Mouse (Mus musculus): ENCODE results near the gene Tacc2. TPM values are rescaled to one million over a fixed set of nuclear protein-coding genes. Genes with fewer than 3 reads are reported as not detected.

The Tacc2 gene
- polyA plus RNA-seq, 1 experiment = 57.5 TPM

DNA sequence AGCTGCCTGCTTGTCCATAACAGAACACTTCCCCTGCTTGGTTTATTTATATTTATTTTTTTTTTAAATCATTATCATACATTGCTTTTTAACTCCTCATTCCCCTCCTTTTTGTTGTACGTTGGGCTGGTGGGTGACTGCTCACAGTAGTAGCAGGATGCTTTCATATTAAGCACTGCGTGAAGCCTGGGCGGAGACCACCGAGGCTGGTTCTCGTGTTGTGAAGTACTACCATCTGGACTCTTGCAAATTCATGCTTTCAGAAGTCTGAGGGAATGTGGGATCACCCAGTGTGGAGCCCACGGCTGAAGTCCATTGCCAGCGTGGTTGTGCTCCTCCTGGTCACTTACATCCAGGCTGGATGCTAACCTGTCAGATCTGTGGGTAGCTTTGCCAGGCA is 154.6 kb downstream of the Tacc2 start:
- no peak for TF ChIP-seq POLR2A (IDR thresholded peaks at IDR 0.05; ENCODE audit: low read depth, low read length)
- no peak for TF ChIP-seq CTCF (IDR thresholded peaks at IDR 0.05; ENCODE audit: extremely low read depth, insufficient read length, insufficient replicate concordance, low read depth, low read length)

DNA sequence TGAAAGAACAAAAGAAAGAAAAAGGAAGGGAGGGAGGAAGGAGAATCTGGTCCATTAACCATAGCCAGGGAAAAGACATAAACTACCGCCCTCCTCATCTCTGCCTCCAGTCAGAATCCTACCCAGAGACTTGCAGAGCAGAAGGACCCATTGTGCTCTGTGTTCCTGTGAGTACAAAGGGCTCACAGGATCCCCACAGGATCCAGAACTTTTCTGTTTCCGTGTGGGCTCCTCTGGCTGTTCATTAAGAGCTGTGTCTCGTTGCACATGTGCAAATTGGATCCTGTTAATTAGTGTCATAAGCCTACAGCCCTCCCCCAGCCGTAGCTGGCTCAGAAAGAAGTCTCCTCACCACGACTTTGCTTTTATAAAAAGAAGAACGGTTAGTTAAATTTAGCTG is 155.7 kb downstream of the Tacc2 start:
- H3K36me3 ChIP-seq (ENCODE audit: control insufficient read depth, insufficient read depth, low read length) = peaks cover 29% of the 10 kb centered on the region
- no peaks in the 10 kb centered on the region for H3K27me3 ChIP-seq (ENCODE audit: control insufficient read depth, insufficient read depth, low read length)
- no peak overlapping the region for H3K27ac ChIP-seq (ENCODE audit: insufficient read depth, low read depth, low read length)
- no peak overlapping the region for H3K4me3 ChIP-seq (ENCODE audit: low read depth, low read length)
- TF ChIP-seq POLR2A (IDR thresholded peaks at IDR 0.05; ENCODE audit: low read depth, low read length) (no peak), CTCF (IDR thresholded peaks at IDR 0.05; ENCODE audit: extremely low read depth, insufficient read length, insufficient replicate concordance, low read depth, low read length) (no peak)
- WGBS = 81% methylated on average over 6 of the region's 6 CpGs
- H3K4me1 ChIP-seq (ENCODE audit: control insufficient read depth, insufficient read depth, insufficient read length, low read length) = peaks cover 1% of the 10 kb centered on the region

More for the DNA sequence above, 154.6 kb downstream of the Tacc2 start:
- H3K4me1 ChIP-seq (ENCODE audit: control insufficient read depth, insufficient read depth, insufficient read length, low read length) = peaks cover 11% of the 10 kb centered on the region
- H3K27me3 ChIP-seq (ENCODE audit: control insufficient read depth, insufficient read depth, low read length) = no peaks in the 10 kb centered on the region
- no peak overlapping the region for H3K4me3 ChIP-seq (ENCODE audit: low read depth, low read length)
- no peak overlapping the region for H3K27ac ChIP-seq (ENCODE audit: insufficient read depth, low read depth, low read length)
- peaks cover 29% of the 10 kb centered on the region for H3K36me3 ChIP-seq (ENCODE audit: control insufficient read depth, insufficient read depth, low read length)
- 86% methylated on average over 7 of the region's 7 CpGs for WGBS

DNA sequence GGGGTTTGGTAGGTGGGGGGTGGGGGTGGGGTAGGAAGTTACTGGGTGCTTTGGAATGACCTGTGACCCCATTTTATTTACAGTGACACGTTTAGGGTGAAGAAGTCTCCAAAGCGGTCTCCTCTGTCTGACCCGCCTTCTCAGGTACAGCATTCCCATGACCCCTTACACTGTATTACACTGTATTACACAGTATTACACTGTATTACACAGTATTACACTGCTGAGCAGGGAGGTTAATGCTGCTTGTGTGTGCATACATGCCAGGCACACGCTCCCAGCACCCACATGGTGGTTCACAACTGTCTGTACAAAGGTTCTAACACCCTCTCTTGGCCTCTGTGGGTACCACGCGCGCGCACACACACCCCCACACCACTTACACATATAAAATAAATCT is 156.2 kb downstream of the Tacc2 start:
- peaks cover 29% of the 10 kb centered on the region for H3K36me3 ChIP-seq (ENCODE audit: control insufficient read depth, insufficient read depth, low read length)
- H3K4me1 ChIP-seq (ENCODE audit: control insufficient read depth, insufficient read depth, insufficient read length, low read length) = no peaks in the 10 kb centered on the region; the same call in 1 of the 2 replicates
- TF ChIP-seq CTCF (IDR thresholded peaks at IDR 0.05; ENCODE audit: extremely low read depth, insufficient read length, insufficient replicate concordance, low read depth, low read length) = no peak
- no peak for TF ChIP-seq POLR2A (IDR thresholded peaks at IDR 0.05; ENCODE audit: low read depth, low read length)
- no peak overlapping the region for H3K27ac ChIP-seq (ENCODE audit: insufficient read depth, low read depth, low read length)
- H3K4me3 ChIP-seq (ENCODE audit: low read depth, low read length) = no peak overlapping the region
- WGBS = 96% methylated on average over 8 of the region's 8 CpGs
- H3K27me3 ChIP-seq (ENCODE audit: control insufficient read depth, insufficient read depth, low read length) = no peaks in the 10 kb centered on the region

DNA sequence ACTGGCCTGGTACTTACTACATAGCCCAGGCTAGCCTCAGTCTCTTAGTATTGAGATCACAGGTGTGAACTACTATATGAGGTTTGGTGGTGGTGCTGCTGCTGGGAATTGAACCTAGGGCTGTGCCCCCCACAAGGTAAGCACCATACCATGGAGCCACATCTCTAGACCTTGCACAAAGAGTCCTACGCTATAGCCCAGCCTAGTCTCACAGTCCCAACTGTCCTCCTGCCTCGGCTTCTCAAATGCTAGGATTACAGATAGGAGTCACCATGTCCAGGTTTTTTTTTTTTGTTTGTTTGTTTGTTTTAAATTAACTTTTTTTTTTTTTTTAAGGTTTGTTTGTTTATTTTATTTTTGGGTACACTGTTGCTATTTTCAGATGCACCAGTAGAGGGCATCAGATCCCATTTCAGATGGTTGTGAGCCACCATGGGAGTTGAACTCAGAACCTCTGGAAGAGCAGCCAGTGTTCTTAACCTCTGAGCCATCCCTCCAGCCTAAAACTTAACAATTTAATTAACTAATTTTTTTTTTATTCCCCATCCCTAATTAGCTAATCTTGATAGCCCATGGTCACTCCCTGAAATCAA is 157.1 kb downstream of the Tacc2 start:
- Histone ChIP-seq H3K27me3 (ENCODE audit: control insufficient read depth, insufficient read depth, low read length) (no peaks in the 10 kb centered on the region), H3K4me1 (ENCODE audit: control insufficient read depth, insufficient read depth, insufficient read length, low read length) (no peaks in the 10 kb centered on the region; the same call in 1 of the 2 replicates), H3K27ac (ENCODE audit: insufficient read depth, low read depth, low read length) (no peak overlapping the region), H3K36me3 (ENCODE audit: control insufficient read depth, insufficient read depth, low read length) (peaks cover 35% of the 10 kb centered on the region), H3K4me3 (ENCODE audit: low read depth, low read length) (no peak overlapping the region)
- WGBS = 98% methylated on average over 2 of the region's 2 CpGs
- TF ChIP-seq POLR2A (IDR thresholded peaks at IDR 0.05; ENCODE audit: low read depth, low read length) = no peak
- peak; percentile 35; the same call in 1 of the 2 replicates for TF ChIP-seq CTCF (IDR thresholded peaks at IDR 0.05; ENCODE audit: extremely low read depth, insufficient read length, insufficient replicate concordance, low read depth, low read length)

DNA sequence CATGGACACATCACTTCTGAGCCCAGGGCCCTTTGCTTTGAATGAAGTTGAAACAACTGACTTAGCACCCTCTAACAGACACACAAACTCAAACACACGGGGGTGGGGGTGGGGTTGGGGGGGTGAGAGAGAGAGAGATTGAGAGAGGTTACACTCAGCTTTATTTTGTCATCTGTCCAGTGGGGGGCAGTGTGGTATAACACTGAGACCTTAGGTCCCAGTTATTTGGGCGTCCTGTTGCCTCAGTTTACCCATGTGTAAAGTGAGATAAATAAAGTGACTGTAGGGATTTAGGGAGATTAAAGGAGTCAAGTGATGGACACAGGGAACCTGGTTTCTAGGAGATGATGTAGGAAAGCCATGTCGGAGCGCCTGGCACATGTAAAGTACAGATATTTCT is 163.9 kb downstream of the Tacc2 start:
- 81% methylated on average over 4 of the region's 4 CpGs for WGBS
- no peaks in the 10 kb centered on the region for H3K4me1 ChIP-seq (ENCODE audit: control insufficient read depth, insufficient read depth, insufficient read length, low read length)
- no peaks in the 10 kb centered on the region for H3K27me3 ChIP-seq (ENCODE audit: control insufficient read depth, insufficient read depth, low read length)
- no peak overlapping the region for H3K27ac ChIP-seq (ENCODE audit: insufficient read depth, low read depth, low read length)
- no peak overlapping the region for H3K4me3 ChIP-seq (ENCODE audit: low read depth, low read length)
- peaks cover 68% of the 10 kb centered on the region for H3K36me3 ChIP-seq (ENCODE audit: control insufficient read depth, insufficient read depth, low read length)
- no peak for TF ChIP-seq CTCF (IDR thresholded peaks at IDR 0.05; ENCODE audit: extremely low read depth, insufficient read length, insufficient replicate concordance, low read depth, low read length)
- no peak for TF ChIP-seq POLR2A (IDR thresholded peaks at IDR 0.05; ENCODE audit: low read depth, low read length)

DNA sequence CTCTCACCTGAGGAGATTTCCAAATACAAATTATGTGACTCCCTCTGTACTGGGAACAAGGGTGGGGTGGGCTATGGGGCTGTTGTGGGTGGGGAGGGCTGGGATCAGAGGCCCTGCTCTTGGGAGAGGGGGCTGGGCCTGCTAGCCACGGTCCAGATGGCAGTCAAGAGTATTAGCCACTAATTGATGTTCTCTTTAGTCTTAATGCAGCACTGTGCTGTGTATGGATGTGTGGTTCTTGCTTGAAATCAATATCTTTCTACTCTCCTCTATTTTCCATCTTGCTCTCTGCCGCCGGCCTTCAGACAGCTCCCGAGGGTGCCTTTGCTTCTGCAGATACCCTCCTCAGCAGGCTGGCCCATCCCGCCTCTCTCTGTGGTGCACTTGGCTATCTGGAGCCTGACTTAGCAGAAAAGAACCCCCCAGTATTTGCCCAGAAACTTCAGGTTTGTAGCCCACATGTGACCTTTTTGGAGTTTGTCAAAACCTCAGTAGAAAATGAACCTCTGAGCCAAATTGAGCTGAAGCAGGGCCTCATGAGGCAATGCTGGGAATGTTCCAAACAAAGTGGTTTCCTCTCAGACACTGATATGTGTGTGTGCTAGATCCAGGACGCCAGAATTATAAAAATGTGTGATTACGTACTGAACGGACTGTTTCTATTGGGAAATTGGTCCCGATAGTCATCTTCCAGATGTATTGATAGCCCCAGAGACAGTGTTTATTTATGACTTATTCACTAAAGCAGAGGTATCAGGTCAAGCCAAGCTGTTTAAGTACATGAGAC is 166.2 kb downstream of the Tacc2 start:
- WGBS = 85% methylated on average over 9 of the region's 9 CpGs
- peaks cover 73% of the 10 kb centered on the region for H3K36me3 ChIP-seq (ENCODE audit: control insufficient read depth, insufficient read depth, low read length)
- no peaks in the 10 kb centered on the region for H3K4me1 ChIP-seq (ENCODE audit: control insufficient read depth, insufficient read depth, insufficient read length, low read length)
- H3K27me3 ChIP-seq (ENCODE audit: control insufficient read depth, insufficient read depth, low read length) = no peaks in the 10 kb centered on the region
- TF ChIP-seq POLR2A (IDR thresholded peaks at IDR 0.05; ENCODE audit: low read depth, low read length) (no peak), CTCF (IDR thresholded peaks at IDR 0.05; ENCODE audit: extremely low read depth, insufficient read length, insufficient replicate concordance, low read depth, low read length) (no peak)
- no peak overlapping the region for H3K4me3 ChIP-seq (ENCODE audit: low read depth, low read length)
- no peak overlapping the region for H3K27ac ChIP-seq (ENCODE audit: insufficient read depth, low read depth, low read length)

DNA sequence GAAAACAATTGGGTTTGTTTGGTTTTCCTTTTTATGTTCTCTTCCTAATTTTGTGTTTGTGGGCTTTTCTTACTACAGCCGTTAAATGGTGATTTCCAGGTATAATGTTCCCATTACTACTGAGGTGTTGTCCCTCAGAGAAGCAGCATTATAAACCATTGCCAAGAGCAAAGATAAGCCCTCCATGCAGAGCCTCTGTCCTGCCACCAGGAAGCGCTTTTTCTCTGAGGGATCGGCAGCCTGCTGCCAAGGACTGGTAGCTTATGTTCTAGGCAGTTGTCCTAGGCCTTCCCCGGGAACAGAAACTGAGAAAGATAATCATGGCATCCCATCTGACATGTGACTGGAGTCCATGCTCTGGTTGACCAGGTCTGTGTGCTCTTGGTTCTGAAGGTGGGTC is 171.9 kb downstream of the Tacc2 start:
- H3K27me3 ChIP-seq (ENCODE audit: control insufficient read depth, insufficient read depth, low read length) = no peaks in the 10 kb centered on the region
- H3K27ac ChIP-seq (ENCODE audit: insufficient read depth, low read depth, low read length) = no peak overlapping the region
- peaks cover 53% of the 10 kb centered on the region for H3K36me3 ChIP-seq (ENCODE audit: control insufficient read depth, insufficient read depth, low read length)
- WGBS = 86% methylated on average over 4 of the region's 4 CpGs
- TF ChIP-seq CTCF (IDR thresholded peaks at IDR 0.05; ENCODE audit: extremely low read depth, insufficient read length, insufficient replicate concordance, low read depth, low read length) = no peak
- TF ChIP-seq POLR2A (IDR thresholded peaks at IDR 0.05; ENCODE audit: low read depth, low read length) = no peak
- no peaks in the 10 kb centered on the region for H3K4me1 ChIP-seq (ENCODE audit: control insufficient read depth, insufficient read depth, insufficient read length, low read length)
- no peak overlapping the region for H3K4me3 ChIP-seq (ENCODE audit: low read depth, low read length)

All from small intestine, adult 2 months (tissue).